Mouse (Mus musculus) adrenal gland, postnatal 0 days (tissue): Measurements from ENCODE around the gene Crbn. TPM values are rescaled to one million over a fixed set of nuclear protein-coding genes. Genes with fewer than 3 reads are reported as not detected.

Source experiments
- polyA plus RNA-seq: library from polyadenylated mRNA; unstranded; fragments of >200 nt; fragmentation: Nextera tagmentation; extraction: Ambion mirVana; gene quantifications from 2 replicates; pipeline ENCODE4 v1.2.1, GENCODE M21; 2015

Gene Crbn
- 68.6 and 69.0 TPM in 2 replicates for polyA plus RNA-seq

GRCm38 (mm10) chr6:106799333-106800226 is at the start of gene Crbn:
Gene Crbn, minus strand, starts transcription at chr6:106800077.

GRCm38 (mm10) chr6:106768640-106769289 is 31.1 kb downstream of the Crbn start, which contains the start of gene Trnt1:
Gene Trnt1, plus strand, starts transcription at chr6:106769120.

GRCm38 (mm10) chr6:106748887-106749388 is 50.9 kb downstream of the Crbn start, which contains the start of gene Il5ra:
Gene Il5ra, minus strand, starts transcription at chr6:106749037.

Other genes starting within 250 kb of the Crbn start
- gene Il5ra, start 51.0 kb downstream of the Crbn start, polyA plus RNA-seq, result 0.06 TPM in 1 of 2 replicates, not detected in the other
- 54.0 and 64.7 TPM in 2 replicates for gene Trnt1, start 31.0 kb downstream of the Crbn start, polyA plus RNA-seq